Mouse (Mus musculus) forebrain, embryonic 12.5 days (tissue): ENCODE results near the gene Ptpn3. TPM values are rescaled to one million over a fixed set of nuclear protein-coding genes. Genes with fewer than 3 reads are reported as not detected.

Experiments used
- ATAC-seq: fragments of 200-750 bp; cut with Nextera tagmentation; 2 replicates; pipeline ENCODE4 v1.8.0; 2017; ENCODE audit warnings: moderate TSS enrichment; ENCODE audit not compliant: low FRiP score
- H3K27ac ChIP-seq: fragments of 300-500 bp; sonication (generic); 2 replicates; pipeline ENCODE4 v1.5.1; 2016; ENCODE audit warnings: mild to moderate bottlenecking
- H3K27me3 ChIP-seq: fragments of 300-500 bp; sonication (generic); 2 replicates; pipeline ENCODE4 v1.6.1; 2016; ENCODE audit warnings: mild to moderate bottlenecking
- H3K36me3 ChIP-seq: fragments of 300-500 bp; sonication (generic); replicated peaks from 2 replicates; pipeline ENCODE4 v1.6.1; 2016; ENCODE audit warnings: mild to moderate bottlenecking
- H3K4me1 ChIP-seq: fragments of 300-500 bp; sonication (generic); 2 replicates; pipeline ENCODE4 v1.6.1; 2016
- H3K4me2 ChIP-seq: fragments of 300-500 bp; sonication (generic); 2 replicates; pipeline ENCODE4 v1.6.1; 2016; ENCODE audit warnings: mild to moderate bottlenecking, moderate library complexity
- H3K4me3 ChIP-seq: fragments of 300-500 bp; sonication (generic); replicated peaks from 2 replicates; pipeline ENCODE4 v1.5.1; 2016; ENCODE audit warnings: mild to moderate bottlenecking
- H3K9ac ChIP-seq: fragments of 300-500 bp; sonication (generic); 2 replicates; pipeline ENCODE4 v1.6.1; 2016; ENCODE audit warnings: mild to moderate bottlenecking
- H3K9me3 ChIP-seq: fragments of 300-500 bp; sonication (generic); 2 replicates; pipeline ENCODE4 v1.6.1; 2016
- WGBS: fragments of 180-500 bp; shearing (Covaris S2); methylation state at CpG from one replicate; pipeline ENCODE4 v1.1.7; 2016; 5-methylcytosine and 5-hydroxymethylcytosine counted together
- polyA plus RNA-seq: library from polyadenylated mRNA; unstranded; fragments of >200 nt; fragmentation: Nextera tagmentation; extraction: Ambion mirVana; gene quantifications from 2 replicates; pipeline ENCODE4 v1.2.1, GENCODE M21; 2016

The Ptpn3 gene
- polyA plus RNA-seq, 1 experiment from 2014 or later, result 2.4 TPM

- ATAC-seq, result no peak
- no peak overlapping the region for H3K27ac ChIP-seq
- no peaks in the 10 kb centered on the region for H3K9me3 ChIP-seq
- H3K4me3 ChIP-seq, result no peak overlapping the region
- H3K27me3 ChIP-seq, result no peaks in the 10 kb centered on the region
- H3K4me2 ChIP-seq, result no peak overlapping the region
- no peaks in the 10 kb centered on the region for H3K36me3 ChIP-seq
- 80% methylated on average over 3 of the region's 3 CpGs for WGBS
- H3K4me1 ChIP-seq, result 0 out of 2 replicates have a peak, but pooled peaks cover 2% of the 10 kb centered on the region
- H3K9ac ChIP-seq, result no peak overlapping the region
Measured at GRCm38 (mm10) chr4:57168680-57169079, 133.0 kb downstream of the Ptpn3 start.

- no peaks in the 10 kb centered on the region for H3K27me3 ChIP-seq
Measured at GRCm38 (mm10) chr4:57168277-57168676, 133.4 kb downstream of the Ptpn3 start.

GRCm38 (mm10) chr4:57166922-57167870, 134.4 kb downstream of the Ptpn3 start:
- no peak for ATAC-seq
- 59% methylated on average over 12 of the region's 12 CpGs for WGBS
- no peaks in the 10 kb centered on the region for H3K9me3 ChIP-seq

More at GRCm38 (mm10) chr4:57168277-57168676, 133.4 kb downstream of the Ptpn3 start:
- Histone ChIP-seq H3K9ac (no peak overlapping the region), H3K36me3 (no peaks in the 10 kb centered on the region), H3K27ac (no peak overlapping the region), H3K4me2 (no peak overlapping the region), H3K9me3 (no peaks in the 10 kb centered on the region), H3K4me3 (no peak overlapping the region), H3K4me1 (peaks cover 6% of the 10 kb centered on the region)
- WGBS, result 82% methylated on average over 1 of the region's 1 CpGs
- no peak for ATAC-seq

GRCm38 (mm10) chr4:57165654-57166053, 136.0 kb downstream of the Ptpn3 start:
- Histone ChIP-seq H3K36me3 (no peaks in the 10 kb centered on the region), H3K9me3 (no peaks in the 10 kb centered on the region), H3K27ac (no peak overlapping the region), H3K27me3 (no peaks in the 10 kb centered on the region), H3K4me1 (peaks cover 9% of the 10 kb centered on the region), H3K4me2 (no peak overlapping the region), H3K4me3 (no peak overlapping the region), H3K9ac (no peak overlapping the region)
- 61% methylated on average over 3 of the region's 3 CpGs for whole genome bisulfite sequencing
- ATAC-seq, result no peak

More at GRCm38 (mm10) chr4:57166922-57167870, 134.4 kb downstream of the Ptpn3 start:
- Histone ChIP-seq H3K4me1 (peaks cover 9% of the 10 kb centered on the region), H3K36me3 (no peaks in the 10 kb centered on the region), H3K4me2 (no peak overlapping the region), H3K27me3 (no peaks in the 10 kb centered on the region), H3K27ac (no peak overlapping the region), H3K9ac (no peak overlapping the region), H3K4me3 (no peak overlapping the region)

- no peaks in the 10 kb centered on the region for H3K36me3 ChIP-seq
- ATAC-seq, result no peak
- 89% methylated on average over 9 of the region's 9 CpGs for WGBS
- no peak overlapping the region for H3K4me3 ChIP-seq
- H3K4me2 ChIP-seq, result no peak overlapping the region
- no peaks in the 10 kb centered on the region for H3K9me3 ChIP-seq
- H3K9ac ChIP-seq, result no peak overlapping the region
- no peak overlapping the region for H3K27ac ChIP-seq
- H3K4me1 ChIP-seq, result peaks cover 9% of the 10 kb centered on the region
- H3K27me3 ChIP-seq, result no peaks in the 10 kb centered on the region
Measured at GRCm38 (mm10) chr4:57164578-57165210, 136.9 kb downstream of the Ptpn3 start.

GRCm38 (mm10) chr4:57162789-57163722, 138.6 kb downstream of the Ptpn3 start:
- Histone ChIP-seq H3K4me3 (no peak overlapping the region), H3K9ac (no peak overlapping the region), H3K9me3 (no peaks in the 10 kb centered on the region), H3K4me2 (no peak overlapping the region), H3K36me3 (no peaks in the 10 kb centered on the region), H3K27me3 (no peaks in the 10 kb centered on the region), H3K27ac (peak overlapping the region; percentile 61; the same call in 1 of the 2 replicates), H3K4me1 (peaks cover 9% of the 10 kb centered on the region)
- WGBS, result 14% methylated on average over 10 of the region's 10 CpGs
- peak; percentile 41; the same call in 1 of the 2 replicates for ATAC-seq

GRCm38 (mm10) chr4:57160571-57160970, 141.1 kb downstream of the Ptpn3 start:
- ATAC-seq, result no peak
- Histone ChIP-seq H3K27ac (no peak overlapping the region), H3K4me3 (no peak overlapping the region), H3K27me3 (no peaks in the 10 kb centered on the region), H3K36me3 (no peaks in the 10 kb centered on the region), H3K9me3 (no peaks in the 10 kb centered on the region), H3K4me1 (peaks cover 6% of the 10 kb centered on the region), H3K4me2 (no peak overlapping the region), H3K9ac (no peak overlapping the region)
- 88% methylated on average over 7 of the region's 7 CpGs for WGBS

- Histone ChIP-seq H3K4me2 (no peak overlapping the region), H3K27me3 (no peaks in the 10 kb centered on the region), H3K4me3 (no peak overlapping the region), H3K9ac (no peak overlapping the region), H3K9me3 (no peaks in the 10 kb centered on the region), H3K36me3 (no peaks in the 10 kb centered on the region), H3K27ac (no peak overlapping the region), H3K4me1 (peaks cover 13% of the 10 kb centered on the region)
- ATAC-seq, result no peak
- WGBS, result 89% methylated on average over 8 of the region's 8 CpGs
Measured at GRCm38 (mm10) chr4:57156549-57157169, 145.0 kb downstream of the Ptpn3 start.

GRCm38 (mm10) chr4:57153838-57154237, 147.8 kb downstream of the Ptpn3 start:
- Histone ChIP-seq H3K4me2 (peak overlapping the region; percentile 39), H3K4me1 (peaks cover 13% of the 10 kb centered on the region), H3K9me3 (no peaks in the 10 kb centered on the region), H3K9ac (peak overlapping the region; percentile 34; the same call in 1 of the 2 replicates), H3K36me3 (no peaks in the 10 kb centered on the region), H3K27ac (no peak overlapping the region), H3K4me3 (no peak overlapping the region), H3K27me3 (no peaks in the 10 kb centered on the region)
- ATAC-seq, result peak; percentile 14; the same call in 1 of the 2 replicates
- 33% methylated on average over 8 of the region's 8 CpGs for WGBS

- no peak overlapping the region for H3K27ac ChIP-seq
- WGBS, result under 1% methylated on average over 9 of the region's 9 CpGs
- H3K4me1 ChIP-seq, result peaks cover 13% of the 10 kb centered on the region
- H3K27me3 ChIP-seq, result no peaks in the 10 kb centered on the region
- H3K9ac ChIP-seq, result peak overlapping the region; percentile 34; the same call in 1 of the 2 replicates
- H3K9me3 ChIP-seq, result no peaks in the 10 kb centered on the region
- peak; percentile 49; the same call in 1 of the 2 replicates for ATAC-seq
- no peaks in the 10 kb centered on the region for H3K36me3 ChIP-seq
- peak overlapping the region; percentile 39 for H3K4me2 ChIP-seq
- no peak overlapping the region for H3K4me3 ChIP-seq
Measured at GRCm38 (mm10) chr4:57153068-57153835, 148.4 kb downstream of the Ptpn3 start.

GRCm38 (mm10) chr4:57148182-57148581, 153.5 kb downstream of the Ptpn3 start:
- no peaks in the 10 kb centered on the region for H3K36me3 ChIP-seq
- H3K9ac ChIP-seq, result no peak overlapping the region
- no peak overlapping the region for H3K27ac ChIP-seq
- no peak overlapping the region for H3K4me2 ChIP-seq
- ATAC-seq, result no peak
- no peaks in the 10 kb centered on the region for H3K9me3 ChIP-seq
- H3K27me3 ChIP-seq, result peaks cover 17% of the 10 kb centered on the region
- 67% methylated on average over 3 of the region's 3 CpGs for WGBS
- no peak overlapping the region for H3K4me3 ChIP-seq
- H3K4me1 ChIP-seq, result peaks cover 4% of the 10 kb centered on the region
